Mouse (Mus musculus): ENCODE data around the gene Aox3. TPM values are rescaled to one million over a fixed set of nuclear protein-coding genes. Genes with fewer than 3 reads are reported as not detected.

Gene Aox3
- total and polyA plus RNA-seq, 3 experiments = not detected

DNA sequence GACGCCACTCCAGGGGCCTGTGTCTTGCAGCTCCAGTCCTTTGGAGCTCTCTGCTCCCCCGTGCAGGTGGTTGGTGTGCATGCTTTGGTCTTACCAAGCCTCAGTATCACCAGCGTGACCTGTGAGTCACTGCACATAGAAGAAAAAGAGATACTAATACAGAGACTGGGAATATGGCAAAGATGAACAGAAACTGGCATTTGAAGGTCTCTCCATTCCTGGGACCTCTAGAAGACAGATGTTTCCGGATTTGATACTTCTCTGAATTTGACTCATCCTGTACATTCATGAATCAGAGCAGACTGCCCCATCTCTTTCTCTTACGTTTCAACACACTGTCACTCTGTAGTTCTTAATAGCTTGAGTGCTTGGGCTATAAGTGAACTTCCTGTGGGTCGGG lies 57.0 kb downstream of the Aox3 start:
- H3K27ac ChIP-seq (ENCODE audit: control insufficient read depth, low read depth, low read length) = no peak overlapping the region
- H3K4me1 ChIP-seq (ENCODE audit: control insufficient read depth in 1 of 2, insufficient read depth in 2 of 2, low read length in 2 of 2) = no peaks in the 10 kb centered on the region
- no peaks in the 10 kb centered on the region for H3K27me3 ChIP-seq (ENCODE audit: control insufficient read depth in 1 of 2, insufficient read depth in 2 of 2, low read length in 2 of 2)
- no peak for DNase-seq (ENCODE audit: low read depth, low spot score)
- no peaks in the 10 kb centered on the region for H3K36me3 ChIP-seq (ENCODE audit: control insufficient read depth in 1 of 2, insufficient read depth in 2 of 2, low read length in 2 of 2)
- no peaks in the 10 kb centered on the region for H3K9me3 ChIP-seq (replicated peaks; ENCODE audit: insufficient read depth, low read length)
- no peak overlapping the region for H3K9ac ChIP-seq (ENCODE audit: control insufficient read depth, low read depth, low read length, poor library complexity, severe bottlenecking)
- no peaks in the 10 kb centered on the region for H3K79me2 ChIP-seq (ENCODE audit: control insufficient read depth, insufficient read depth, low read length, poor library complexity)
- no peak overlapping the region for H3K4me3 ChIP-seq (ENCODE audit: control insufficient read depth in 1 of 2, insufficient read depth in 1 of 2, low read depth in 2 of 2, low read length in 2 of 2)
- TF ChIP-seq USF2 (IDR thresholded peaks at IDR 0.05; ENCODE audit: borderline replicate concordance in 1 of 2, insufficient read depth in 1 of 2, low read depth in 1 of 2, low read length in 2 of 2) (no peak), MAZ (IDR thresholded peaks at IDR 0.05; ENCODE audit: low read depth, low read length) (no peak), MYB (IDR thresholded peaks at IDR 0.05; ENCODE audit: low read depth, low read length) (no peak), MYC (IDR thresholded peaks at IDR 0.05; ENCODE audit: low read depth, low read length) (no peak), ZMIZ1 (IDR thresholded peaks at IDR 0.05; ENCODE audit: low read depth, low read length) (no peak), CTCF (IDR thresholded peaks at IDR 0.05 in 2 of 3, conservative IDR thresholded peaks at IDR 0.05 in 1 of 3; ENCODE audit: control insufficient read depth in 1 of 3, insufficient read depth in 1 of 3, low read depth in 2 of 3, low read length in 3 of 3, poor library complexity in 1 of 3, severe bottlenecking in 1 of 3) (no peak), HCFC1 (IDR thresholded peaks at IDR 0.05; ENCODE audit: low read depth, low read length) (no peak), GABPA (IDR thresholded peaks at IDR 0.05; ENCODE audit: low read depth, low read length) (no peak), NRF1 (IDR thresholded peaks at IDR 0.05; ENCODE audit: insufficient read depth, low read depth, low read length, poor library complexity, severe bottlenecking) (no peak), JUND (IDR thresholded peaks at IDR 0.05; ENCODE audit: low read depth, low read length) (no peak), TAL1 (IDR thresholded peaks at IDR 0.05; ENCODE audit: low read length) (no peak), ZNF384 (IDR thresholded peaks at IDR 0.05; ENCODE audit: low read depth, low read length) (no peak), MAFK (IDR thresholded peaks at IDR 0.05; ENCODE audit: borderline replicate concordance, low read depth, low read length) (no peak), ELF1 (IDR thresholded peaks at IDR 0.05; ENCODE audit: low read depth, low read length) (no peak)

- DNase-seq (ENCODE audit: low read depth, low spot score) = no peak
- H3K79me2 ChIP-seq (ENCODE audit: control insufficient read depth, insufficient read depth, low read length, poor library complexity) = no peaks in the 10 kb centered on the region
- no peak overlapping the region for H3K27ac ChIP-seq (ENCODE audit: control insufficient read depth, low read depth, low read length)
- no peaks in the 10 kb centered on the region for H3K9me3 ChIP-seq (replicated peaks; ENCODE audit: insufficient read depth, low read length)
- H3K4me1 ChIP-seq (ENCODE audit: control insufficient read depth in 1 of 2, insufficient read depth in 2 of 2, low read length in 2 of 2) = no peaks in the 10 kb centered on the region
- no peaks in the 10 kb centered on the region for H3K36me3 ChIP-seq (ENCODE audit: control insufficient read depth in 1 of 2, insufficient read depth in 2 of 2, low read length in 2 of 2)
- H3K27me3 ChIP-seq (ENCODE audit: control insufficient read depth in 1 of 2, insufficient read depth in 2 of 2, low read length in 2 of 2) = peaks cover 0 to 1% of the 10 kb centered on the region in 2 experiments; a peak in 1 of 4 replicates
- H3K9ac ChIP-seq (ENCODE audit: control insufficient read depth, low read depth, low read length, poor library complexity, severe bottlenecking) = no peak overlapping the region
- no peak for TF ChIP-seq NELFE (IDR thresholded peaks at IDR 0.05; ENCODE audit: low read depth, low read length)
- TF ChIP-seq MYC (IDR thresholded peaks at IDR 0.05; ENCODE audit: low read depth, low read length) = no peak
- no peak for TF ChIP-seq ZNF384 (IDR thresholded peaks at IDR 0.05; ENCODE audit: low read depth, low read length)
- no peak for TF ChIP-seq NRF1 (IDR thresholded peaks at IDR 0.05; ENCODE audit: insufficient read depth, low read depth, low read length, poor library complexity, severe bottlenecking)
- TF ChIP-seq TAL1 (IDR thresholded peaks at IDR 0.05; ENCODE audit: low read length) = no peak
- no peak for TF ChIP-seq GABPA (IDR thresholded peaks at IDR 0.05; ENCODE audit: low read depth, low read length)
- no peak overlapping the region for H3K4me3 ChIP-seq (ENCODE audit: control insufficient read depth in 1 of 2, insufficient read depth in 1 of 2, low read depth in 2 of 2, low read length in 2 of 2)
These were observed 75.7 kb downstream of the Aox3 start for GRCm38 (mm10) chr1:58188514-58189175.

All from MEL (cell line).